Mouse (Mus musculus) MEL (cell line): ENCODE measurements around the gene Nos3. TPM values are rescaled to one million over a fixed set of nuclear protein-coding genes. Genes with fewer than 3 reads are reported as not detected.

Experiments
- DNase-seq: peaks from one replicate; pipeline ENCODE4 v3.0.0; 2011; ENCODE audit warnings: low read depth, low spot score
- H3K27ac ChIP-seq: 2 replicates; pipeline ENCODE4 v1.5.1; 2012; ENCODE audit warnings: low read depth, mild to moderate bottlenecking, control low read depth, low read length, moderate library complexity; ENCODE audit not compliant: control insufficient read depth
- H3K27me3 ChIP-seq, 2 experiments: fragments of 150-350 bp in 1 of 2; sonication (generic) in 1 of 2; 2 replicates each; pipeline ENCODE4 v1.6.1; 2012; ENCODE audit warnings: low read length in 2 of 2, mild to moderate bottlenecking in 2 of 2, improper control_type of control experiment in 1 of 2, moderate library complexity in 1 of 2; ENCODE audit not compliant: insufficient read depth in 2 of 2, control insufficient read depth in 1 of 2
- H3K36me3 ChIP-seq, 2 experiments: 2 replicates each; pipeline ENCODE4 v1.6.1; 2012 to 2014; ENCODE audit warnings: low read length in 2 of 2, improper control_type of control experiment in 1 of 2, inconsistent platforms in 1 of 2, mild to moderate bottlenecking in 1 of 2; ENCODE audit not compliant: insufficient read depth in 2 of 2, control insufficient read depth in 1 of 2
- H3K4me1 ChIP-seq, 2 experiments: fragments of 150-350 bp in 1 of 2; sonication (generic) in 1 of 2; 2 replicates each; pipeline ENCODE4 v1.6.1; 2012; ENCODE audit warnings: low read length in 2 of 2, improper control_type of control experiment in 1 of 2, mild to moderate bottlenecking in 1 of 2; ENCODE audit not compliant: insufficient read depth in 2 of 2, control insufficient read depth in 1 of 2
- H3K4me3 ChIP-seq, 2 experiments: fragments of 150-350 bp in 1 of 2; sonication (generic) in 1 of 2; 2 replicates each; pipeline ENCODE4 v1.5.1; 2012; ENCODE audit warnings: low read depth in 2 of 2, low read length in 2 of 2, mild to moderate bottlenecking in 2 of 2, moderate library complexity in 2 of 2, control low read depth in 1 of 2, improper control_type of control experiment in 1 of 2; ENCODE audit not compliant: control insufficient read depth in 1 of 2, insufficient read depth in 1 of 2
- H3K79me2 ChIP-seq: 2 replicates; pipeline ENCODE4 v1.6.1; 2012; ENCODE audit warnings: mild to moderate bottlenecking, low read length, moderate library complexity; ENCODE audit not compliant: control insufficient read depth, poor library complexity, insufficient read depth
- H3K9ac ChIP-seq: 2 replicates; pipeline ENCODE4 v1.6.1; 2012; ENCODE audit warnings: low read depth, mild to moderate bottlenecking, control low read depth, low read length, moderate library complexity; ENCODE audit not compliant: control insufficient read depth, poor library complexity, severe bottlenecking
- H3K9me3 ChIP-seq: fragments of 150-350 bp; sonication (generic); replicated peaks from 2 replicates; pipeline ENCODE4 v1.6.1; 2012; ENCODE audit warnings: mild to moderate bottlenecking, low read length, improper control_type of control experiment, moderate library complexity; ENCODE audit not compliant: insufficient read depth
- BHLHE40 ChIP-seq: IDR thresholded peaks from 2 replicates; pipeline ENCODE4 v1.6.1; 2012; ENCODE audit warnings: low read depth, mild to moderate bottlenecking, inconsistent platforms, low read length, improper control_type of control experiment, borderline replicate concordance
- CHD1 ChIP-seq: IDR thresholded peaks from 2 replicates; pipeline ENCODE4 v1.6.1; 2012; ENCODE audit warnings: low read depth, mild to moderate bottlenecking, inconsistent platforms, low read length, improper control_type of control experiment
- CHD2 ChIP-seq: IDR thresholded peaks from 2 replicates; pipeline ENCODE4 v1.6.1; 2011; ENCODE audit warnings: low read length, improper control_type of control experiment
- CTCF ChIP-seq, 3 experiments: IDR thresholded peaks in 2 of 3; conservative IDR thresholded peaks in 1 of 3; 2 replicates each; pipeline ENCODE4 v1.5.1; 2011 to 2012; ENCODE audit warnings: low read length in 3 of 3, low read depth in 2 of 3, mild to moderate bottlenecking in 2 of 3, improper control_type of control experiment in 1 of 3, inconsistent platforms in 1 of 3, mixed read lengths in 1 of 3, moderate library complexity in 1 of 3; ENCODE audit not compliant: control insufficient read depth in 1 of 3, insufficient read depth in 1 of 3, poor library complexity in 1 of 3, severe bottlenecking in 1 of 3
- E2F4 ChIP-seq: IDR thresholded peaks from 2 replicates; pipeline ENCODE4 v1.6.1; 2011; ENCODE audit warnings: low read depth, low read length, improper control_type of control experiment, borderline replicate concordance
- EP300 ChIP-seq, 2 experiments: IDR thresholded peaks; 2 replicates each; pipeline ENCODE4 v1.6.1; 2011; ENCODE audit warnings: improper control_type of control experiment in 2 of 2, low read length in 2 of 2, low read depth in 1 of 2, mild to moderate bottlenecking in 1 of 2
- ETS1 ChIP-seq: IDR thresholded peaks from 2 replicates; pipeline ENCODE4 v1.6.1; 2012; ENCODE audit warnings: low read depth, mild to moderate bottlenecking, inconsistent platforms, low read length, improper control_type of control experiment, moderate library complexity
- GABPA ChIP-seq: IDR thresholded peaks from 2 replicates; pipeline ENCODE4 v1.6.1; 2012; ENCODE audit warnings: low read depth, mild to moderate bottlenecking, inconsistent platforms, low read length, improper control_type of control experiment, moderate library complexity
- HCFC1 ChIP-seq: IDR thresholded peaks from 2 replicates; pipeline ENCODE4 v1.6.1; 2012; ENCODE audit warnings: low read depth, mild to moderate bottlenecking, inconsistent platforms, low read length, improper control_type of control experiment, moderate library complexity
- MAX ChIP-seq: IDR thresholded peaks from 2 replicates; pipeline ENCODE4 v1.6.1; 2011; ENCODE audit warnings: low read length, improper control_type of control experiment
- MEF2A ChIP-seq: IDR thresholded peaks from 2 replicates; pipeline ENCODE4 v1.6.1; 2014; ENCODE audit warnings: low read depth, mild to moderate bottlenecking, inconsistent platforms, low read length, improper control_type of control experiment; ENCODE audit not compliant: poor library complexity, insufficient replicate concordance, severe bottlenecking; ENCODE audit errors: extremely low read depth
- POLR2AphosphoS2 ChIP-seq: IDR thresholded peaks from 2 replicates; pipeline ENCODE4 v1.6.1; 2011; ENCODE audit warnings: low read length, improper control_type of control experiment
- POLR2AphosphoS5 ChIP-seq: IDR thresholded peaks from 2 replicates; pipeline ENCODE4 v1.6.1; 2012; ENCODE audit warnings: low read depth, borderline replicate concordance, mild to moderate bottlenecking, inconsistent platforms, low read length, moderate library complexity, mixed read lengths
- RAD21 ChIP-seq: IDR thresholded peaks from 2 replicates; pipeline ENCODE4 v1.6.1; 2011; ENCODE audit warnings: mild to moderate bottlenecking, low read depth, low read length, improper control_type of control experiment
- UBTF ChIP-seq: IDR thresholded peaks from 2 replicates; pipeline ENCODE4 v1.6.1; 2012; ENCODE audit warnings: low read depth, mild to moderate bottlenecking, inconsistent platforms, low read length, improper control_type of control experiment, moderate library complexity, borderline replicate concordance; ENCODE audit not compliant: insufficient read depth
- ZC3H11A ChIP-seq: IDR thresholded peaks from 2 replicates; pipeline ENCODE4 v1.6.1; 2012; ENCODE audit warnings: low read depth, mild to moderate bottlenecking, inconsistent platforms, low read length, improper control_type of control experiment
- ZMIZ1 ChIP-seq: IDR thresholded peaks from 2 replicates; pipeline ENCODE4 v1.6.1; 2012; ENCODE audit warnings: low read depth, mild to moderate bottlenecking, inconsistent platforms, low read length, improper control_type of control experiment, moderate library complexity
- ZNF384 ChIP-seq: IDR thresholded peaks from 2 replicates; pipeline ENCODE4 v1.6.1; 2012; ENCODE audit warnings: low read depth, mild to moderate bottlenecking, inconsistent platforms, low read length, improper control_type of control experiment
- polyA plus RNA-seq, 2 experiments: library from polyadenylated mRNA; stranded (reverse) in 1 of 2; unstranded in 1 of 2; fragments of >175 nt in 1 of 2; fragments of >200 nt in 1 of 2; gene quantifications; 2 replicates each; pipeline versions ENCODE4 v1.2.1 to v1.2.4; 2012; ENCODE audit warnings: low replicate concordance in 2 of 2, low read depth in 1 of 2; ENCODE audit not compliant: insufficient read length in 2 of 2, insufficient read depth in 1 of 2, missing spikeins in 1 of 2
- total RNA-seq: library from RNA; depleted of rRNA; stranded (reverse); fragments of 300-350 nt; gene quantifications from 2 replicates; pipeline ENCODE4 v1.2.3, GENCODE M21; 2012

Nos3 gene
- total and polyA plus RNA-seq, 3 experiments: 3.9 to 6.2 TPM; not detected in 1

DNA sequence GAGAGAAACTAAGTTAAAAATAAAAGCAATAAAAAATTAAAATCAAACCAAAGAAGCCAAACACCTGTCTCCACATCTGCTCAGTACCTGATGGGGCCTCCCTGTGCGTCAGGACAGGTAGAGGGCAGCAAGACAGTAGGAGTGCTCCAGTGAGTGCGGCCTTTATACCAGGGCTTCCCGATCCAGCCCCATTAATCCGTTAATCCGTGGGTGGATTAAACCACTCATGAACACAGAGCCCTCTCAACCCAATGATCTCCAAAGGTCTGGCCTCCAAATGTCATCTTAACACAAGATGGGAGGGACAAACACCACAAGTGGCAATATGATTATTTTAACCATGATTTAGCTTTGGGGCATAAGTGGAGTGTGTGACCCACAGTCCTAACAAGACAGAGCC, 9.2 kb downstream of the Nos3 start:
- no peaks in the 10 kb centered on the region for H3K27me3 ChIP-seq
- no peak overlapping the region for H3K27ac ChIP-seq
- H3K9me3 ChIP-seq: no peaks in the 10 kb centered on the region
- TF ChIP-seq E2F4: no peak
- TF ChIP-seq ETS1: no peak
- no peak for TF ChIP-seq ZC3H11A
- no peak for TF ChIP-seq CHD2
- TF ChIP-seq CHD1: no peak
- no peak for TF ChIP-seq POLR2AphosphoS5
- no peak for TF ChIP-seq GABPA
- TF ChIP-seq UBTF: no peak
- no peak for TF ChIP-seq MAX
- no peak for TF ChIP-seq CTCF (IDR thresholded peaks at IDR 0.05 in 2 of 3, conservative IDR thresholded peaks at IDR 0.05 in 1 of 3; ENCODE audit: control insufficient read depth in 1 of 3, insufficient read depth in 1 of 3, low read depth in 2 of 3, low read length in 3 of 3, poor library complexity in 1 of 3, severe bottlenecking in 1 of 3)
- TF ChIP-seq EP300 (IDR thresholded peaks at IDR 0.05; ENCODE audit: low read depth in 1 of 2, low read length in 2 of 2): no peak
- no peak for TF ChIP-seq HCFC1
- TF ChIP-seq BHLHE40: no peak
- TF ChIP-seq RAD21: no peak
- no peak for TF ChIP-seq MEF2A
- peaks cover 6 to 20% of the 10 kb centered on the region in 2 experiments for H3K4me1 ChIP-seq
- H3K9ac ChIP-seq: no peak overlapping the region; the same call in 1 of the 2 replicates
- H3K36me3 ChIP-seq: peaks cover 0 to 11% of the 10 kb centered on the region in 2 experiments; a peak in 2 of 4 replicates
- no peaks in the 10 kb centered on the region for H3K79me2 ChIP-seq
- DNase-seq: no peak
- H3K4me3 ChIP-seq: no peak overlapping the region

DNA sequence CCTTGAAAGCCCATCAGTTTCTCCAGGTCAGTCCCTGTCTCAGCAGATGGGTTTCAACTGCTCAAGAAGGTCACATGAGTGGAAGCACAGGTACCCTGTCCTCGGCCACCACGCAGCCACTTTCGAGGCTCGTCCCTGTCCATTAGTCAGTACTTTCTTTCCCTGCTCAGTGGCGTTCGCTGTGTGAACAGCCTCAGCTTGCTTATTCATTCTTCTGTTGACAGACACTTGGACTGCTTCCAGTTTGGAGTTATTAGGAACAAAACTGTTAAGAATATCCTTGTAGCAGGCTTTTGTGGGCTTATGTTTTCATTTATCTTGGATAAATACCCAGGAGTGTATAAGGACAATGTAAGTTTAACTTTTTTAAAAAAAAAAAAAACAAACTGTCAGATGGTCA, 9.6 kb downstream of the Nos3 start:
- H3K27me3 ChIP-seq: no peaks in the 10 kb centered on the region
- H3K9me3 ChIP-seq: no peaks in the 10 kb centered on the region
- TF ChIP-seq POLR2AphosphoS2 (no peak), POLR2AphosphoS5 (no peak), EP300 (IDR thresholded peaks at IDR 0.05; ENCODE audit: low read depth in 1 of 2, low read length in 2 of 2) (no peak), ZNF384 (peak; percentile 39; the same call in 1 of the 2 replicates), ZMIZ1 (no peak)
- H3K36me3 ChIP-seq: peaks cover 0 to 14% of the 10 kb centered on the region in 2 experiments; a peak in 2 of 4 replicates
- peak; percentile 46 for DNase-seq
- H3K9ac ChIP-seq: no peak overlapping the region; the same call in 1 of the 2 replicates
- H3K4me1 ChIP-seq: peaks cover 8 to 24% of the 10 kb centered on the region in 2 experiments
- H3K79me2 ChIP-seq: no peaks in the 10 kb centered on the region
- H3K27ac ChIP-seq: no peak overlapping the region
- no peak overlapping the region for H3K4me3 ChIP-seq
